Mouse (Mus musculus) ovary, postnatal 36 days (tissue): Measurements from ENCODE around the gene Lpin3.

Experiments
- DNase-seq: peaks from one replicate; pipeline ENCODE4 v3.0.0; 2022; ENCODE audit warnings: low spot score, mixed read lengths

The Lpin3 gene

GRCm38 (mm10) chr2:160887284-160887683 is 6.8 kb downstream of the Lpin3 start:
- peak; percentile 79 for DNase-seq

- peak; percentile 53 for DNase-seq
Measured at GRCm38 (mm10) chr2:160887859-160888258, 7.4 kb downstream of the Lpin3 start.

- no peak for DNase-seq
Measured at GRCm38 (mm10) chr2:160891045-160891444, 10.6 kb downstream of the Lpin3 start.

GRCm38 (mm10) chr2:160891697-160892096 is 11.2 kb downstream of the Lpin3 start:
- DNase-seq = no peak

GRCm38 (mm10) chr2:160901656-160902412 is 21.4 kb downstream of the Lpin3 start:
- no peak for DNase-seq

GRCm38 (mm10) chr2:160905301-160905700 is 24.8 kb downstream of the Lpin3 start:
- DNase-seq = no peak

- no peak for DNase-seq
Measured at GRCm38 (mm10) chr2:160906101-160906500, 25.6 kb downstream of the Lpin3 start.

- no peak for DNase-seq
Measured at GRCm38 (mm10) chr2:160908607-160909006, 28.1 kb downstream of the Lpin3 start.

GRCm38 (mm10) chr2:160910633-160911032 is 30.2 kb downstream of the Lpin3 start:
- no peak for DNase-seq

- DNase-seq = peak; percentile 25
Measured at GRCm38 (mm10) chr2:160911558-160912201, 31.2 kb downstream of the Lpin3 start.

GRCm38 (mm10) chr2:160912231-160912671 is 31.8 kb downstream of the Lpin3 start, which contains the start of gene Emilin3:
Gene Emilin3 (minus strand): TSS chr2:160912328.
- DNase-seq = no peak

GRCm38 (mm10) chr2:160914656-160915055 is 34.2 kb downstream of the Lpin3 start:
- no peak for DNase-seq

- DNase-seq = no peak
Measured at GRCm38 (mm10) chr2:160915821-160916610, 35.5 kb downstream of the Lpin3 start.

GRCm38 (mm10) chr2:160916714-160917113 is 36.2 kb downstream of the Lpin3 start:
- DNase-seq = no peak

GRCm38 (mm10) chr2:160917313-160917712 is 36.8 kb downstream of the Lpin3 start:
- no peak for DNase-seq

- DNase-seq = no peak
Measured at GRCm38 (mm10) chr2:160918154-160918929, 37.9 kb downstream of the Lpin3 start.

- DNase-seq = no peak
Measured at GRCm38 (mm10) chr2:160918930-160919215, 38.4 kb downstream of the Lpin3 start.

GRCm38 (mm10) chr2:160921285-160921684 is 40.8 kb downstream of the Lpin3 start:
- no peak for DNase-seq

GRCm38 (mm10) chr2:160925203-160925602 is 44.7 kb downstream of the Lpin3 start:
- DNase-seq = no peak

GRCm38 (mm10) chr2:160931378-160931777 is 50.9 kb downstream of the Lpin3 start:
- no peak for DNase-seq

GRCm38 (mm10) chr2:160932325-160932724 is 51.9 kb downstream of the Lpin3 start:
- DNase-seq = no peak

GRCm38 (mm10) chr2:160932981-160933380 is 52.5 kb downstream of the Lpin3 start:
- DNase-seq = no peak
